Mouse (Mus musculus): ENCODE measurements around the gene Spats1.
"Not testable (repeated sequence)": the region's sequence is repeated elsewhere in the genome, so short reads cannot be mapped to it uniquely, and the experiment has no call there.

Spats1 gene

GRCm38 (mm10) chr17:45449586-45449985 lies 25.6 kb downstream of the Spats1 start:
- CTCF ChIA-PET: no interaction called here

GRCm38 (mm10) chr17:45447063-45447462 lies 28.2 kb downstream of the Spats1 start:
- CTCF ChIA-PET: no interaction called here

DNA sequence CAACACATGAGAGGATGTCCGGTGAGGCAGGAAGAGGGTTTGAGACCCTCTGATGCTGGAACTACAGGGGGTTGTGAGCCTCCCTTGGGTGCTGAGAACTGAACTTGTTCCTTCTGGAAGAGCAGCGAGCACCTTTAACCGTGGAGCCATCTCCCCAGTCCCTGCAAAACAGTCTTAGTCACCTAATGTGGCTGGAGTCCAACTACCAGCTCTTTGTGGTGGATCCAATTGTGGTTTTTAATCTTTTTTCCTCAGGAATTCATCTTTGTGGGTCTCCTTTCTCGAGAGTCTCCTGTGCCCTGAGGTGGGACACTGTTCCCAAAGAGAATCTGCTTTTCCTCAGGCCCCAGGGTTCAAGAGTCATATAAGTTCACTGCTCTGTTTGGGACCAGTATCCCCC lies 29.3 kb downstream of the Spats1 start:
- CTCF ChIA-PET: no interaction called here

- CTCF ChIA-PET: no interaction called here
Measured at GRCm38 (mm10) chr17:45434262-45434590, 41.0 kb downstream of the Spats1 start.

- CTCF ChIA-PET: no interaction called here
Measured at GRCm38 (mm10) chr17:45433419-45434261, 41.6 kb downstream of the Spats1 start, which contains the start of gene Cdc5l. Gene Cdc5l (minus strand): TSS chr17:45433737.

- CTCF ChIA-PET: no interaction called here
Measured at GRCm38 (mm10) chr17:45432706-45433398, 42.4 kb downstream of the Spats1 start.

- CTCF ChIA-PET: no interaction called here
Measured at GRCm38 (mm10) chr17:45432007-45432406, 43.2 kb downstream of the Spats1 start.

DNA sequence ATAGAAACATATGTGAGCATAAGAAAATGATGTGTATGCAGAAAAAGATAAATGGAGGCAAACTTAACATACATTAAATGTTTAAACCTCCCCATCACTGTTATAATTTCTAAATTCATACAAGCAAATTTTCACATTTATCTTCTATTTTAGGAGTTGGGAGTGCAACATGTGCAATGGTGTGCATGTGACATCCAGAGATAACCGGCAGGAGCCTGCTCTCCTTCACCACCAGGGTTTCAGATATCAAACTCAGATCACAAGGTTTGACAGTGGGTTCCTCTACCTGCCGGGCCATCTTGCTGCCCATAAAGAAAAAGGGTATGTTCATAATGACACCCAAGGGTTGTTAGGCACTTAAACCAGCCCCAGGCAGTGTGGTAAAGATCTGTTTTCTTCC lies 57.8 kb downstream of the Spats1 start:
- CTCF ChIA-PET: no interaction called here

GRCm38 (mm10) chr17:45411617-45412016 lies 63.6 kb downstream of the Spats1 start:
- CTCF ChIA-PET: not testable (repeated sequence)

DNA sequence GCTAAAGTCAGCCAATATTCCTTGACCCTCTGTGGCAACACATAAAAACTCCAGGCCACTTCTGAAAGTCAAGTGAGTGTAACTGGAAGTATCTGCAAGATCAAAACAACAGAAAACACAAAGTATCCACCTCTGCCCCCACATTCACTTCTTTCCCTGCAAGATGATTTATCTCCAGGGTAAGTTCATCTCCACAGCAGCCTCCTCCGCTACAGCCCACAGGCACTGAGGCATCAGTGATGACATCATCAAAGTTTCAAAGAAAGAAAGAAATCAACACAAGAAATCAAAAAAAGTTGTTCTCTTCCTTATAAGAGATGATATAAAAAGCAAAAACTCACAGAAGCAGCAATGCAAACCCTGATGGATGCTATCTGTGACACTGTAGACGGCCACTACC lies 66.5 kb downstream of the Spats1 start:
- CTCF ChIA-PET: no interaction called here

DNA sequence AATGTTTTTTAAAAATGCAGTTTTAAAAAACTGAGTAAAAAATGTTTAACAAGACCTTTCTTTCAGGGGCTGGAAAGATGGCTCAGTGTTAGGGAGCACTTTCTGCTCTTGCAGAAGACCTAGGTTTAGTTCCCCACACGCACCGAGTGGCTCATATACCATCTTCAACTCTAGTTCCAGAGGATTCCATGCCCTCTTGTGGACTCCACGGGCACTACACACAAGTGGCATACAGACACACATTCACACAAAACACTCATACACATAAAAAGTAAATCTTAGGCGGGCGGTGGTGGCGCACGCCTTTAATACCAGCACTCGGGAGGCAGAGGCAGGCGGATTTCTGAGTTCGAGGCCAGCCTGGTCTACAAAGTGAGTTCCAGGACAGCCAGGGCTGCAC lies 68.9 kb downstream of the Spats1 start:
- CTCF ChIA-PET: interaction anchor here (0.6 kb wide), 2 partner anchors 12 to 102 kb away, joined by 5 read pairs; no protein-coding TSS in a partner anchor

DNA sequence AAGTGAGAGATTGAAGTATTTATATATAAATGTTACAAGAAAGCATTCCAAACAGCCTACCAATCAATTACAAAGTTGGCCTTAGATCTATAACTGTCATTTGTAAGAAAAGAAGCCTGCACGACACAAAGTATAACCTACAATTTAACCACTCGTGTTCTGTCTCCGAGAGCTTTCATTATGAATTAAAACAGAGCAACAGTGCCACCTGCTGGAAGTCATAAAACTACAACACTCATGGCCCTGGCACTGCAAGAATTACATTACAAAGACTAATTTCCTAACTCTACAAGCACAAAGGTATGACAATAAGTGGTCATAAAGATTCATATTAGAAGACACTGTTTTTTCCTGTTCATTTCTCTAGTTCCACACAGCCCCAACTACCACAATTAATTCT lies 72.0 kb downstream of the Spats1 start:
- CTCF ChIA-PET: no interaction called here

DNA sequence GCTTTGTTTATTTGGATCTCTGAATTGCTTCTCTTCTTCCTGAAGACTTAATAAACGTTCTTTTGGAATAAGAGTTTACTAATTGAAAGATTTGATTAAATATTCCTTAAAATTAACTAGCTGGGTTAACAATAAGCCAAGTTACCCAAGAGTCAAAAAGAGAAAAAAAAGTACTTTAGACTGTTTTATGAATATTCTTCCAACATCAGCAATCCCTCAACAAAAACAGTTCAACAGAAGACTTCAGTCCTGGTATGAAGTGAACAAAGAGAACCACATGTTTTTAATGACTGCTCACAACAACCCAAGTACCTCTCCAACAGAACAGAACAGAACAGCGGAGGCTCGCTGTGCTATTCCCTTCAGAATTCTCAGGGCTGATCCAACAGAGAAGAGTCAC lies 72.6 kb downstream of the Spats1 start:
- CTCF ChIA-PET: no interaction called here

GRCm38 (mm10) chr17:45402126-45402525 lies 73.1 kb downstream of the Spats1 start:
- CTCF ChIA-PET: no interaction called here

GRCm38 (mm10) chr17:45401126-45401905 lies 73.9 kb downstream of the Spats1 start:
- CTCF ChIA-PET: no interaction called here

- CTCF ChIA-PET: no interaction called here
Measured at GRCm38 (mm10) chr17:45398021-45398420, 77.2 kb downstream of the Spats1 start.

DNA sequence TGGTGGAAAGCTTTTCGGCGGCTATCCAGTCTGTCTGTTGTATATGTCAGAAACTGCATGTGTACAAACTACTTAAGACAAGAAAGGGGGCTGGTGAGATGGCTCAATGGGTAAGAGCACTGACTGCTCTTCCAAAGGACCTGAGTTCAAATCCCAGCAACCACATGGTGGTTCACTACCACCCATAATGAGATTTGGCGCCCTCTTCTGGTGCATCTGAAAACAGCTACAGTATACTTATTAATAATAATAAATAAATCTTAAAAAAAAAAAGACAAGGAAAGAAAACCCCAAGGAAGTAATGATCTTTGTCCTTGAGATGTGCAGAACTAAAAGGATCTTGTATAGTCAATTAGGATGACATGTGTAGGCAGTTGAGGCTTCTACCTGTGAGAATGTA lies 77.7 kb downstream of the Spats1 start:
- CTCF ChIA-PET: interaction anchor here (1.0 kb wide), 1 partner anchor 650 kb away, joined by 3 read pairs; no protein-coding TSS in a partner anchor

DNA sequence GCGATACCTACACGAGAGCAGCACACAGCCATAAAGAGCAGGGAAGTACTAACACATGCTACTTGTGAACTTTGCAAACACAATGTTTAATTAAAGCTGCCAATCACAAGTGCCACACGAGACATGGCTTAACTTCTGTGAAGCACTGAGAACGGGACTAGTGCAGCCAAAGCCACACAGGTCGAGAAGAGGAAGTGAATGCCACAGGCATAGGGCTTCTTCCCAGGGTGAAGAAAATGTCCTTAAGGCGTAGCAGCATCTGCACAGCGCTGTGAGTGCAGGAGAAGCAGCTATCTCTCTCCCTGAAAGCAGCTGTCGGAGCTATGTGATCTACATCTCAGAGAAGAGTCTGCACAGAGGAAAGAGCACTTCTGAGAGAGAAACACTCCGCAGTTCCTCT lies 80.6 kb downstream of the Spats1 start:
- CTCF ChIA-PET: no interaction called here

GRCm38 (mm10) chr17:45393765-45394164 lies 81.5 kb downstream of the Spats1 start:
- CTCF ChIA-PET: interaction anchor here (0.5 kb wide), 1 partner anchor 13 kb away, joined by 5 read pairs; no protein-coding TSS in a partner anchor

Measured in spleen, embryonic (tissue).